Mouse (Mus musculus): Measurements from ENCODE around the gene Sgta.
"Not testable (repeated sequence)": the region's sequence is repeated elsewhere in the genome, so short reads cannot be mapped to it uniquely, and the experiment has no call there.

Gene Sgta

GRCm38 (mm10) chr10:81059603-81060543 lies at the start of gene Sgta:
TSS of gene Sgta (minus strand) at chr10:81060181.
- peak; percentile 96 to 97 for DNase-seq (ENCODE audit: low read depth in 2 of 2, low spot score in 2 of 2)

DNA sequence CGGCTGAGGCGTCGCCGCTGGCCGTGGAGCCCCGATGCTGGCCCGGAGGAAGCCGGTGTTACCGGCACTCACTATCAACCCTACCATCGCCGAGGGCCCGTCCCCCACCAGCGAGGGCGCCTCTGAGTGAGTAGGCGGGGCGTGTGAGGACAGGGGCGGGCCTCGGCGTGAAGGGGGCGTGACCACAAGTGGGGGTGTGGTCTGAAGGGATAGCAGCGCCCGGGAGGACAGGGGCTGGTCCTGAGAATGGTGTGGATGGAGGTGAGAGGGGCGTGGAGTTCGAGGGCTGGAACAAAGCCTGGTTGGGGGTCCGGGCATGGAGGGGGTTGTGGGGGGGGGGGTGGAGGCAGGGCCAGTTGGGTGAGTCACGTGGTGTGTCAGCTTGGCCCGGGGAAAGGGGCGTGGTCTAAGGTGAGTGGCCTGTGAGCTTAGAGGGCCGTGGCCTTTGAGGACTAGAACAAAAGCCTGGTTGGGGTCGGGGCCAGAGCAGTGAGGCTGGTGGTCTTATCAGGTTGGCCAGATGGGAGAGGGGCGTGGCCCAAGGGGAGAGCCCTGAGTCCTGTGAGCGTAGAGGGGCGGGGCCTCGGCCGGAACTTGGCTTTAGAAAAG lies 46.2 kb upstream of the Sgta start:
- peak; percentile 82 to 89 for DNase-seq (ENCODE audit: low read depth in 2 of 2, low spot score in 2 of 2)

DNA sequence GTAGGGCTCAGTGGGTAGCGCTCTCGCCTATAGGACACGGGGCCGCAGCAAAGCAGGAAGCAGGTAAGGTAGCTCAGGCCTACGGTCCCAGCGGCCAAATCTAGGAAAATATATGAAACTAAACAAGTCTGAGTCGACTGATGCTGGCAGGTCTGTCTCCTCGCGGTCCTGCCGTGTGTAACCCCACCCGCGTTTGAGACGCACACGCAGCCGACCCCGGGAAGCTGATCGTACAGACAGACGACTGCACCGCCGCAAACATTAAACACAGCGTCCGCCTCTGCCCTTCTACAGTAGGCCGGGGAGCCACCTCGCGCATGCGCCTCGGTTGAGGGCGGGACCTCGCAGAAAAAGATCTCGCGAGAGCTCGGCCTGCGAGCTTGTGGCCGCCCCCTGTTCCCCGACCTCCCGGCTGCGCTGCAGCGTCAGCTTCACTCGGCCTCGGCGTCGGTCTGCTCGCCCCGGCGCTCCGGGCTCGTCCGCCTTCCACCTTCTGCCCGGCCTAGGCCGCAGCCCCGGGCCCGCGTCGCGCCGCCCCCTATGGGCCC lies 45.7 kb upstream of the Sgta start, which contains the start of gene Map2k2:
TSS of gene Map2k2 (plus strand) at position 351 of the 548 bp plus-strand sequence.
- DNase-seq (ENCODE audit: low read depth in 2 of 2, low spot score in 2 of 2), result peak; percentile 97 to 99

DNA sequence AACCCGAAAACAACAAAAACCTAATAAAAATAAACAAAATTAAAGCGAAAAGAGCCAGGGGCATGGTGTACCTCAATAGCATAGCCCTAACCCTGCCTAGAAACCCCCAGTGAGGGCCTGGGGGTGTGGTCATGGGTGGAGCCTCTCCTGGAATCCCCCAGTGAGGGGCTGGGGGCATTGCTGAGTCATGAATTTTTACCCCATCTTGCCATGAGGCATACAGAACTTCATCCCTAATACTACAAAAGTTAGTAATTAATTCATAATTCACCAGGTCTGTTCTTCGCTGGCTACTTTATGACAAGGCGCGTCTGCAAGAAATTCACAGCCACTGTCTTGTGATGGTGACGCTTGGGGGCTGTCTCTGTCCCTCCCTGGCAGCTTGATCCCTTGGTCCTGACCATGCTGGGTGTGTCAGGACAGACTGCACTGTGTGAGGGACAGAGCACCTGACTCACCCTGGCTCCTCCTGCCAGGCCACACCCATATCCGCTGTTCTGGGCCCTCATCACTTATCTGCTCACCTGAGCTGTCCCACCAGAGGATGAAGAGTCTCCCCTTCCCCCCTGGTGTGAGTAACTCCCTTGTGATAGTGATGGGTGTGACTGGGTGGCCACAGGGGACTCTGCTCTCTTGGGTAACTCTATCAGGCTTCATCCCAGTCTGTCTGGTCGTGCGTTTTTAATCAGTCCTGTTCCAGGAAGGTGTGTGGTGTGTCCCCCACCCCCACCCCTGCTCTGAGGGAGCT lies 35.1 kb upstream of the Sgta start:
- no peak for DNase-seq (ENCODE audit: low read depth in 2 of 2, low spot score in 2 of 2)

- DNase-seq (ENCODE audit: low read depth in 2 of 2, low spot score in 2 of 2), result no peak
Measured at GRCm38 (mm10) chr10:81092465-81093250, 32.7 kb upstream of the Sgta start.

DNA sequence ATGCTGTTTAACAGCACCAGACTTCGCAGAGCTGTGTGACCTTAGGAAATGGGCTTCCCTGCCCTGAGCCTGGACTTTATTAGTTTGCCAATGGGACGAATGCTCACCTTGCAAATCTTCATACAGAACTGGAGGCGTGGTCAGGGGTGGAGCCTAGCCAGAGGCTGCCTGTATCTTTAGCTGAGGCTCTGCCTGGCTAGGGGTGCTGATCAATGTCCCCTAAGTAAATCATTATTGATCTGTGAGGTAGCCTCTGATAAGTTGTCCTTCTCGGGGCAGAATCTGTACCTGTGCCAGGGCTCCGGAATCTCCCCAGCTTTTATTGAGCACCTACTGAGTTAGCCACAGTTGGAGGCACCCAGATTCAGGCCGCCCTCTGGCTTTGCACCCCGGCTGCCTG lies 30.6 kb upstream of the Sgta start:
- DNase-seq (ENCODE audit: low read depth in 2 of 2, low spot score in 2 of 2), result no peak

GRCm38 (mm10) chr10:81089216-81089615 lies 29.2 kb upstream of the Sgta start:
- no peak for DNase-seq (ENCODE audit: low read depth in 2 of 2, low spot score in 2 of 2)

DNA sequence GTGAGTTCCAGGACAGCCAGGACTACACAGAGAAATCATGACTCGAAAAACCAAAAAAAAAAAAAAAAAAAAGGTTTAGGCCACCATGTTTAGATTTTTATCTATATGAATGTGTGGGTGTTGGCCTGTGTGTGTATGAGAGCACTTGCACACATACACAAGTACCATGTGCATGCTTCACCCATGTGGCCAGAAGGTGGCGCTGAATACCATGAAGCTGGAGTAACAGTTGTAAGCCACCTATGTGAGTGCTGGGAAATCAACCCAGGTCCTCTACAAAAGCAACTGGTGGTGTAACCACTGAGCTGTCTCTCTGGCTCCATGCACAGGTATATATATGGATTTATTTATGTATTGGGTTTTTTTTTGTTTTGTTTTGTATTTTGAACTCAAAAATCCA lies 27.0 kb upstream of the Sgta start:
- peak in 1 of 2 experiments; percentile 31 for DNase-seq (ENCODE audit: low read depth in 2 of 2, low spot score in 2 of 2)

DNA sequence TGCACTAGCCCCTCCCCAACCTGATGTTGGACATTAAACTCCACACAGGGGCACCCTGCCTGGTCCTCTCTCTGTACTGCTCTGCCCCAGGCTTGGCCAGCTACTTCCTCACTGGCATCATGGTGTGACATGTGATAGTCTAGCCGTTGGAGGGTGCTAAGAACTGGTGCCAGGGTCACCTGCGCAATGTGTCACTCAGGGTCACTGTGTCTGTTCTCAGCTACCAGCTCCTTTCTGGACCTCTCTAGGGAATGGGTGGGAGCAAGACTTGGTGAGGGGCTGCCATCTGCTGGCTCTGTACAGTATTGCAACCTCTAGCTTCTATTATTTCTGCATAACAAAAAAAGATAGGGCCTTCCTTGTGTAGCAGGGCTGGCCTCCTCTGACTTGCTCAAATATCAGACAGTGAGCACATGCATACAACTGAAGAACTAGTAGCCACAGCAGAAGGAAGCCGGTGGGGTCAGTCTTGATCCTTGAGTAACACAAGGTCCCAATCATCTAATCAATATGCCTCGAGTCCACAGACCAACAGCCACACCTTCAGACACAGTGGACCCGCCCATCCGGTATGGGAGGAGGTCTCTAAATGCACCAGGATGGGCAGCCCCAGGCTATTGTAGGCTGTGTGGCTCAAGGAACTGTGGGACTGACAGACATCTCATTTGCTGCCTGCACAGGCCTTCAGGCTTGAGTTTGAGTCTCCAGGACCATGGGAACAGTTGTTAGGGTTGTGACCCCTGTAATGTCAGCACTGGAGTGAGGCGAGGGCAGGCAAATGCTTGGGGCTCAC lies 22.4 kb upstream of the Sgta start:
- DNase-seq (ENCODE audit: low read depth in 2 of 2, low spot score in 2 of 2), result peak; percentile 58 to 70

GRCm38 (mm10) chr10:81080008-81080655 lies 20.2 kb upstream of the Sgta start:
- DNase-seq (ENCODE audit: low read depth in 2 of 2, low spot score in 2 of 2), result no peak

GRCm38 (mm10) chr10:81077916-81078315 lies 17.9 kb upstream of the Sgta start:
- DNase-seq (ENCODE audit: low read depth in 2 of 2, low spot score in 2 of 2), result no peak

- DNase-seq (ENCODE audit: low read depth in 2 of 2, low spot score in 2 of 2), result no peak
Measured at GRCm38 (mm10) chr10:81076356-81076755, 16.4 kb upstream of the Sgta start.

DNA sequence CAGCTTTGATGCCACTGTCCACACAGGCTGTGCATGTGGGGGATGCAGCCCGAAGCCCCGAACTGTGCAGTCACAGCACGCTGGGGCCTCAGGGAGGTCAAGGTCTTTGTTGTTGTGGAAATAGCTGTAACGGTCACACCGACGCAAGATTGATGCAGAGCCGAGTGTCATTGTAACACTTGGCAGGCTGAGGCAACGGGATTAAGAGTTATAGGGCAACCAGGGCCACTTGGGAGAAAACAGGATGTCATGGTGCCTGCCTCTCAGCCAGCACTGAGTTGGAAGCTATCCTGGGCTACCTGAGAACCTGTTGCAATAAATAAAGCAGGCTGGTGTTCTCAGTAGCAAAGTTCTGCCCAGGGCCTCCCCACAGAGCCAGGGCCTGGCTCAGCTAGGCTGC lies 15.8 kb upstream of the Sgta start:
- DNase-seq (ENCODE audit: low read depth in 2 of 2, low spot score in 2 of 2), result no peak

DNA sequence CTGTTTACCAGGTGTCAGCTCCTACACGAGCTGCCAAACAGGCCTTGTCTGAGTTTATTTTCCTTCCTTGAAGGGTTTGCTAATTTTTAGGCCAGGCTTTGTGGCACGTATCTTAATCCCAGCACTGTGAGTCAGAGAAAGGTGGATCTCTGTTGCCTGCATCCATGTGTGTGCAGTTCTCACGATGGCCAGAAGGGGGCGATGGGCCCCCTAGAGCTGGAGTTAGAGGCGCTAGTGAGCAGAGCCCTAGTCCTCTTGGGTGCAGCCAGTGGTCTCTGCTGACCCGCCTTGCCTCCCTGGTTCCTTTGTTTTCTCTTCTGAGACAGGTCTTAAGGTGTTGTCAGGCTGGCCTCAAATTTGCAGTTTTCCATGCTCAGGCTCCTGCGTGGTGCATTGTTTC lies 13.5 kb upstream of the Sgta start:
- DNase-seq (ENCODE audit: low read depth in 2 of 2, low spot score in 2 of 2), result peak in 1 of 2 experiments; percentile 12

- DNase-seq (ENCODE audit: low read depth in 2 of 2, low spot score in 2 of 2), result no peak
Measured at GRCm38 (mm10) chr10:81072290-81072689, 12.3 kb upstream of the Sgta start.

- DNase-seq (ENCODE audit: low read depth in 2 of 2, low spot score in 2 of 2), result peak; percentile 94
Measured at GRCm38 (mm10) chr10:81069836-81070235, 9.9 kb upstream of the Sgta start, which contains the start of gene Thop1. TSS of gene Thop1 (plus strand) at chr10:81070035.

GRCm38 (mm10) chr10:81068706-81069105 lies 8.7 kb upstream of the Sgta start:
- no peak for DNase-seq (ENCODE audit: low read depth in 2 of 2, low spot score in 2 of 2)

DNA sequence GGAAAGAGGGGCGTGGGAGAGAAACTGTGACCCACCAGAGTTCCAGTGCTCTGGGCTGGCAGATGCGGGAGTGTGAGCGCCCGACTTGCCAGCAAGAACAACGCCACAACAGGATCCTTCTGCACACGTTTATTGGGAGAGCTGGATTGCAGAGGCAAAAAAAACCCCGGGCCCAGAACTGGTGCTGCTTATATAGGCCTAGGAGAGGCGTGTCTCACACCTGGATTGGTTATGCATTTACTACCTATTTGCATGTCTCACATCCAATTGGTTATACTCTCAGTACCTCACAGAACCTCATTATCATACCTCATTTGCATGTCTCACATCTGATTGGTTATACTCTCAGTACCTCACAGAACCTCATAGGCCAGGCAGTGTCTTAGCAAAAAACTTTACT lies 4.5 kb upstream of the Sgta start:
- DNase-seq (ENCODE audit: low read depth in 2 of 2, low spot score in 2 of 2), result not testable (repeated sequence)

DNA sequence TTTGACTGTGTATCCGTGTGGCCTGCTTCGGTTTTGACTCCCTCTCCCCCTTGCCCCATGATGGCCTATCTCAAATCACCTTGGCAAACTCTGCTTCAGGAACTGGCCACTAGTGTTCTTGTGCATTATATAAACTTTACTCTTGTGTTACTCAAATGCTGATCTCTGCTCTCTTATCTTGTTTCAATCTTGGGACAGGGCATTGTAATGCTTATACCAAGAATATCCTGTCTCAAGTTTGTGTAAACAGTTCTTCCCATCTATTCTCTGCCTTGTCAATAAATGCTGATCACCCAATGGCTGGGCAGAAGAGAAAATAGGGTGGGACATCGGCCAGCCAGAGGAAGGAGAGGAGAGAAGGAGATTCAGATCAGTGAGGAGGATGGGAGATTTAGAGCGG lies 2.7 kb upstream of the Sgta start:
- DNase-seq (ENCODE audit: low read depth in 2 of 2, low spot score in 2 of 2), result no peak
